Mouse (Mus musculus) cerebellum, postnatal 4 days (tissue): ENCODE results near the gene Ap3d1.
A peak's percentile ranks its signal among the peaks of the same experiment; 100 is the strongest.

Source experiments
- DNase-seq, 2 experiments: peaks; one replicate each; pipeline ENCODE4 v3.0.0; 2022; ENCODE audit warnings: low spot score in 2 of 2, mixed read lengths in 1 of 2

Ap3d1 gene

GRCm38 (mm10) chr10:80704418-80704817 is 37.6 kb downstream of the Ap3d1 start:
- DNase-seq: no peak

- DNase-seq: no peak
Measured at GRCm38 (mm10) chr10:80703643-80704042, 38.4 kb downstream of the Ap3d1 start.

DNA sequence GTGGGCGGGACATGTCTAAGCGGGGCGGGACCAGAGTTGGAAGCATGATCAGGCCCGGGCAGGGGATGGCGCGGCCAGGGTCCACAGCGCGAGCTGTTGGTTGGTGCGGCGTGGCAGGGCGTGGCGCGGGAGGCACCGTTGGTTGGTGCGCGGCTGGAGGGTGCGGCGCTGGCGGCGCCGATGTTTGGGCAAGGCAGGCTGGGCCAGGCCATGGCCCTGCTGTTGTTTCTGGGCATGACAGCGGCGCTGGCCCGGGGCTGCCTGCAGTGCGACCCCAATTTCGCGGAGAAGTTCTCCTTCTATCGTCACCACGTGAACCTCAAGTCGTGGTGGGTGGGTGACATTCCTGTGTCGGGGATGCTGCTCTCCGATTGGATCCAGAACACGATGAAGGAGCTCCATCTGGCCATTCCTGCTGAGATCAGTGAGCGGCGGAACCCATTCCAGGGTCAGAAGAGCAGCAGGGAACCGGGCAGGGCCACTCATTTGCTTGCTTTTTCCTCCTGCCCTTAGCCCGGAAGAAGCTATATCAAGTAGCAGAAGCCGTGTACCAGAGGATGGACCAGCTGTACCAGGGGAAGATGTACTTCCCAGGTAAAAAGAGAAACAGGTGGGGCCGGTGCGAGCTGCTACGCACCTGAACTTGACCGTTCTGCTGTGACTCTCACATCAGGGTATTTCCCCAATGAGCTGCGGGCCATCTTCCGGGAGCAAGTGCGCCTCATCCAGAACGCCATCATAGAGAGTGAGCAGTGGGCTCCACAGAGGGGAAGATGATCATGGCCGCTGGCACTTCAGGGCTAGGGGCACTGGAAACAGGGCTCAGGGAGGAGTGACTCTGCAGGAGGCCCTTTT is 39.3 kb downstream of the Ap3d1 start:
- peak; percentile 85 to 90 for DNase-seq

DNA sequence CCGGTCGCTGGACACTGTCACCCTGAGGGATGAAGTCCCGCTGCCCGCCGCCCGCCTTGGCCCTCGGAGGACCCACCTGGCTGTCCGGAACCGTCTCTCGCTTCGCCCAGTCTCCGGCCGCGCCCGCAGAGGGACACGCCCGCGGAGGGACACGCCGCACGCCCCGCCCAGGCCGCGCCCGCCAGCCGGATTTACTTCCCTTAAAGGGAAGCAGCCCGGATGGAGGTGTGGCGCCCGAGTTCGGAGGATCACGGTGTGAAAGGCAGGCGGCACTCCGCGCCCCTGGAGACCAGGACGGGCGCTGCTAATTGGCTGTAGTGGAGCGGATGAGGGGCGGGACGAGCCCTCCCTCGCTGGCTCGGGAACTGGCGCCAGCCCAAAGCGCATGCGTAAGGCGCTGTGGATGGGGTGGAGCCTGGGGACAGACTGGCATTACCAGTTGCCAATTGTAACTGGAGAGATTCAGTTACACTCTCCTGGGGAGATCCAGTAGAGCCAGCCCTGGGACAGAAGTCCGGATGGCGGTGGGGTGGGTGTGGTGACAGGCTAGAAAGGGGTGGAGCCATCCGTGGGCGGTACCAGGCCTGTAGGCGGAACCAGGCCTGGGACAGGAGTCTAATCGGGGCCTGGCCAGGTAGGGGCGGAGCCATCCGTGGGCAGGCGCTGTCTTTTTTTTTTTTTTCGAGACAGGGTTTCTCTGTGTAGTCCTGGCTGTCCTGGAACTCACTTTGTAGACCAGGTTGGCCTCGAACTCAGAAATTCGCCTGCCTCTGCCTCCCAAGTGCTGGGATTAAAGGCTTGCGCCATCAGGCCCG is 40.1 kb downstream of the Ap3d1 start, which contains the start of the genes Mob3a and Izumo4:
TSS of gene Mob3a (minus strand) at position 257 of the 815 bp plus-strand sequence.
TSS of gene Izumo4 (plus strand) at position 464 of the 815 bp plus-strand sequence.
- DNase-seq: peak; percentile 94 to 97

DNA sequence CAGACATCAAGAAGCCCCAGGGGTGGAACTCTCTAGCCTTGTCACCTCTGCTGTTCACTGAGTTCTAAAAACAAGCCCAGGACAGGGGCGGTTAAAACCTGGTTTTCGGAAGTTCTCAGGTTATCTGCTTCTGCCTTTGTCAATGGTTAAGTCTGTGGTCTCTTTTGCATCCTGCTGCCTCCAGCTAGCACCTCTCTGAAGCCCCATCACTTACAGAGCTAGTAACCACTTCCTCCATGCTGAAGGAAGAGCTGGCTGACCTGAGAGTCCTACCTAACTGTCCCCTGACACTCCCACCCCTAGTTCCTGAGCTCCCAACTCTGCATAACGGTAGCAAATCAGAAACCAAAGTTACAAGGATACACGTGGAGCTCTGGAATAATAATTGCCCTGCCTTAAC is 41.3 kb downstream of the Ap3d1 start:
- no peak for DNase-seq

GRCm38 (mm10) chr10:80700038-80700504 is 42.0 kb downstream of the Ap3d1 start:
- DNase-seq: no peak

GRCm38 (mm10) chr10:80698605-80699004 is 43.5 kb downstream of the Ap3d1 start:
- no peak for DNase-seq

- peak in 1 of 2 experiments; percentile 30 for DNase-seq
Measured at GRCm38 (mm10) chr10:80697812-80698211, 44.3 kb downstream of the Ap3d1 start.

DNA sequence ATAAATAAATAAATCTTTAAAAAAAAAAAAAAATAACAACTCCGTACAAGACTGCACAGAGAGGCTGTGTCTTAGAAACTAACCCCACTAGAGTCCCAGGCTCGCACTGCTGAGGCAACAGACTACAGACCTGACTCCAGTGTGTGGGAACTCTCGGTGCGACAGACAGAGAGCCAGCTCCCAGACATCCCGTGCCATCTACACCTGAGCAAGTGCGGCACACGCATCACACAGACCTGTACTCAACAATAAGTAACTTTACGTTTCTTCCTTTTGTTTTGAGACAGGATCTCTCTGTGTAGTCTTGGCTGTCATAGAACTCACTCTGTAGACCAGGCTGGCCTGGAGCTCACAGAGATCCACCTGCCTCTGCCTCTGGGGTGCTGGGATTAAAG is 44.7 kb downstream of the Ap3d1 start:
- DNase-seq: no peak

DNA sequence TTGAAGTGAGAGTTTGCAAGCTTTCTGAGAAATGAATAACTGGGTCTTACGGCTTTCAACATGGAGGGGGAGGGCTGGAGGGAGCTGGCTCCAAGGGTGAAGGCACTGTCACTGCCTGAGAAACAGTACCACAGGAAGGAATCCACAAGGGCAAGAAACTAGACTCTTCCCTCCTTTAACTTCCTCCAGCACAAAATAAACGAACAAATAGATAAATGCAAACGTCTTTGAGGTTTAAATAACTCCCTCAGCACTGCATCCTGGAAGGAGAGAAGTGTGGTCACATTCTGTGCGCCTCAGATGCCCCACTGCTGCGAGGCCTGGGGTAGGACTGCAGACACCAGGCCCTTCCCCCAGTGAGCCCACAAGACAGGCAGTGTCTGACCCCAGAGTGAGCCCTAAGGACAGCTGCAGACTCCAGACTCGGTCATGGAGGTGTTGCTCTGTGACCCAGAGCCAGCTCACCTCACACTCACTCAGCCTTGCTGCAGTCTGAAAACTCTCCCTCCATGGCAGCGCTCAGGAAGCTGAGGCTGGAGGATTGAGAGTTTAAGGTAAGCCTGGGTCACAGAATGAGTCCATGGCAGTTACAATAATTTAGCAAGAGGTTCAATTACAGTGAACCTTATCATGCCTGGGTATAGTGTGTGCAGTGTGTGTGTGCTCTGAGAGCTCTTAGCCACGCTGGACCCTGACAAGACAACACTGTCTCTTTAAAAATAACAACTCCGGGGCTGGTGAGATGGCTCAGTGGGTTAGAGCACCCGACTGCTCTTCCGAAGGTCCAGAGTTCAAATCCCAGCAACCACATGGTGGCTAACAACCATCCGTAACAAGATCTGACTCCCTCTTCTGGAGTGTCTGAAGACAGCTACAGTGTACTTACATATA is 45.3 kb downstream of the Ap3d1 start:
- no peak for DNase-seq

- DNase-seq: no peak
Measured at GRCm38 (mm10) chr10:80695801-80696501, 46.1 kb downstream of the Ap3d1 start.

DNA sequence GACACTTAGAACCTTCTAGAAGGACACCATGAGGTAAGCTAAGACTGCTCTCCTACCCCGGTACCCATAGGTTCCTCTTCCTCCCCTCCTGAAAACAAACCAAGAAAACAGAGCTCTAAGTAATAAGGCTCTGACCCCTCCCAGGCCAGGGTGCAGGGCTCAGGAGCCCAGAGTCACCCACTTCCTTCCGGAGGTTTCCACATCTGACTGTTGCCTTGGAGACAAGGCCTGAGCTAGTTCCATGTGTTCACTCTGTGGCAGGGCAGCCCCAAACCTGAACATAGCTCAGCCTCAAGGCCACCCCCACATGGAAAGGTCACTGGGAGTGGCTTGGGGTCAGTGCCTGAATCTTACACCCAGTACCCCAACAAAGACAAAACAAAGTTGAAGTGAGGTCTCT is 46.9 kb downstream of the Ap3d1 start:
- no peak for DNase-seq

GRCm38 (mm10) chr10:80694159-80694938 is 47.7 kb downstream of the Ap3d1 start:
- DNase-seq: no peak

GRCm38 (mm10) chr10:80693401-80694045 is 48.5 kb downstream of the Ap3d1 start:
- no peak for DNase-seq

GRCm38 (mm10) chr10:80692249-80693165 is 49.6 kb downstream of the Ap3d1 start:
- no peak for DNase-seq

- DNase-seq: peak in 1 of 2 experiments; percentile 66
Measured at GRCm38 (mm10) chr10:80687850-80688249, 54.2 kb downstream of the Ap3d1 start.

GRCm38 (mm10) chr10:80686617-80687016 is 55.4 kb downstream of the Ap3d1 start:
- no peak for DNase-seq

GRCm38 (mm10) chr10:80684984-80685383 is 57.1 kb downstream of the Ap3d1 start:
- no peak for DNase-seq
